Mouse (Mus musculus) splenic B cell, adult 2 months (primary cell): Measurements from ENCODE around the gene H2-Ab1.

Experiments
- DNase-seq: peaks from one replicate; pipeline ENCODE4 v3.0.0-alpha.2; 2011; ENCODE audit warnings: low read depth, low spot score
- H3K27me3 ChIP-seq: 2 replicates; pipeline ENCODE4 v1.6.1; 2012; ENCODE audit warnings: mild to moderate bottlenecking, low read length, moderate library complexity, mixed read lengths; ENCODE audit not compliant: control insufficient read depth, poor library complexity, insufficient read depth, severe bottlenecking
- H3K36me3 ChIP-seq: 2 replicates; pipeline ENCODE4 v1.6.1; 2012; ENCODE audit warnings: mild to moderate bottlenecking, low read length, moderate library complexity, mixed read lengths; ENCODE audit not compliant: control insufficient read depth, poor library complexity, insufficient read depth, severe bottlenecking

Gene H2-Ab1

DNA sequence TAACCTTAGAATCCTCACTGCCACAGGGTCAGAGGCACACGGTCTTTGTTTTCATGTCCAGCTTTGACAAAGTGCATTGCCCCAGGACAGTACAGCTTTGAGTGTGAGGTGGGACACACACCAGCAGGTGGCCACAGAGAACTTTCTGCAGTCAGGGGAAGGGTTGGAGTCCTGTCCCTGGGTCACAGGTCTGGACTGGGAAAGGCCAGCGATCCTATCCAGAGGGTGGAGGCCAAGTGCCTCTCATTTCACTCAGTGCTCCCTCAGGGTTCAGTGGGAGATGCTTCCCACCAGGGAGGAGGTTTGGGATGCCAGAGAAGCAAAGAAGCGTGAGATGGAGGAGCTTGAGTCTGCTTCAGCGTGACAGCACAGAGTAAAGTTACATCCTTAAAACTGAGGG is 5.8 kb upstream of the H2-Ab1 start:
- Histone ChIP-seq H3K27me3 (no peaks in the 10 kb centered on the region), H3K36me3 (no peaks in the 10 kb centered on the region; the same call in none of the 2 replicates)
- DNase-seq: peak; percentile 50

DNA sequence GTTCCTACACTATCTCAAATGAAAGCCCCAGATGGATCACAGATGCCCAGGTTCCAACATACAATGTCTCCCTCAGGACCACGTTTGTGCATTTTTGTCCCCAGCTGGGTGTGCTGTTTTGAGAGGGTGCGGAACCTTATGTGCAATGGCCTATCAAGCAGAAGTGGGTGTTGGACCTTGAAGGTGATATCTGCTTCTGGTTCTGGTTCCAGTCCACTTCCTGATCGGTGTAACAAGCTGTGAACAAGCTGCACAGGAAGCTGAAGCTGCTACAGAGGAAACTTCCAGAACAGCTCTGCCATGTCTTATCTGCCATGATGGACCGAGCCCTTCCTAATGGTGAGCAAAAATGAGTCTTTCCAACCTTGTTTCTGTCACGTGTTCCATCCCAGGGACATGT is 988 bp upstream of the H2-Ab1 start:
- DNase-seq: peak; percentile 74
- Histone ChIP-seq H3K27me3 (no peaks in the 10 kb centered on the region), H3K36me3 (peaks cover 2% of the 10 kb centered on the region; the same call in 1 of the 2 replicates)

DNA sequence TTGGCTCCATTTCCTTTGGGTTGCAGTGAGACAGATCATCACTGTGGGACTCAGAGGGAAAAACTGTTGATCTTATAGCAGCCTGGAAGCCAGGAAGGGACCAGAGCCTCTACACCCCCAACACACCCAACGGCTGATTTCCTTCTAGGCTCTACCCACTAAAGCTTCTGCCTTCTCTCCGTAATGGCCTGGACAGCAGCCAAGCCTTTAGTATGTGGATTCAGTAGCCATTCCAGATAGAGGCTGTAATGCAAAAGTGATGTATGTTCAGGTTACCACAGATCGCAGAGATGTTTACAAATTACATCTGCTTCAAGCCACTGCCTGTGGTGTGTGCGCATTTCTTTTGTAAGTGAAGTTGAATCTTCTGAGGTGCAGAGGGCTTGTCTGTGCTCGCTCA is 3.1 kb downstream of the H2-Ab1 start:
- Histone ChIP-seq H3K36me3 (peaks cover 18% of the 10 kb centered on the region), H3K27me3 (no peaks in the 10 kb centered on the region)
- DNase-seq: peak; percentile 44

DNA sequence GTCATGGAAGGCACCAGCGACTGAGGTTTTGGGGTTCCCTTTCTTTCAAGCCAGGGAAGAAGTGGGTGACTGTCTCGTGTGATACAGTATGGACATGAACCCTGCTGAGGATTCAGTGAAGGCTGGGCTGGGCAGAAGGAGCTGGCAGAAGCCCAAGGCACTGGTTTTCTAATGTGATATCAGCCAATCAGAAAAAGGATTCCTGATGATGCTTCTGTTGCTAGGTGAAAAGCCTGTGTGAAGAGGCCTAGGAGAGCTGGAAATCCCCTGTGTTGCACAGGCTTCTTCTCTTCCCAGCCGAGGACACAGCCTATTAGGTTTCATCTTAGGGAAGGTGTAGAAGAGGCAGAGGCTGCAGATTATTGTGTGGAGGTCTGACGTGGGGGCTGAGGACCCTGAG is 4.0 kb downstream of the H2-Ab1 start:
- peaks cover 18% of the 10 kb centered on the region for H3K36me3 ChIP-seq

DNA sequence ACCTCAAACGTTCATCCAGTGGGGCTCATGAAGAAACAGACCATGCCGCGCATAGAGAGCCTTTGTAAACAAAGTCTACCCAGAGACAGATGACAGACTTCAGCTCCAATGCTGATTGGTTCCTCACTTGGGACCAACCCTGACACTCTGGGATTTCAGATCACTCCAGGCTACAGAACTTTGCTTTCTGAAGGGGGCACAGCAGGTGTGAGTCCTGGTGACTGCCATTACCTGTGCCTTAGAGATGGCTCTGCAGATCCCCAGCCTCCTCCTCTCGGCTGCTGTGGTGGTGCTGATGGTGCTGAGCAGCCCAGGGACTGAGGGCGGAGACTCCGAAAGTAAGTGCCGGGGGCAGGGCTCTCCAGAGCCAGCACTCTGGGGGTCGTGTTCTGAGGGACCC is 5.6 kb downstream of the H2-Ab1 start:
- H3K36me3 ChIP-seq: peaks cover 31% of the 10 kb centered on the region
- no peaks in the 10 kb centered on the region for H3K27me3 ChIP-seq
- DNase-seq: peak; percentile 100

More for the DNA sequence above, 4.0 kb downstream of the H2-Ab1 start:
- DNase-seq: peak; percentile 99
- H3K27me3 ChIP-seq: no peaks in the 10 kb centered on the region

DNA sequence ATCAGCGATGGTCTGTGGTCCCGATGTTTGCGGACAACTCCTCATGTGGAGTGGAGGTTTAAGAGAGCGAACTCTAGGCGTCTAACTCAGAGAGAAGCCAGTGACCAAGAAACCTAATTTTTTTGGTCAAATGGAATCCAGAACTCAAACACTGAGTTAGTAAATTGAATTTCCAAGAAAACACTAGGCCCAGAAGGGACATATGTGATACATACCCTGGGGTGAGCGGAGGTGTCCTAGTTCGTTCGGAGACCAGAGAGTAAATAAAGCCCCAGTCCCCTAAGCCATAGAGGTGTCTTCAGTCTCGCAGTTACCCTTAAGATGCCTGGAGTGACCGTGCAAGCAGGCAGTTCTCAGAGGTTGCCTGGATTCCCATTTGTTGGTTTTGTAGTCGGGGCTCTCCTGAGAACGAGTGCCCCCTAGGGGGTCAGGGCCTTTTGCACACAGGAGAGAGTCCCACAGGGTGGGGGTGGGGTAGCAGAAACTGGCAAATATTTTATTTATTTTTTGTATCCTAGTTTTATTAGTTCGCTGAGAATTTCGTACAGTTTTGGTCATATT is 6.4 kb downstream of the H2-Ab1 start:
- Histone ChIP-seq H3K27me3 (no peaks in the 10 kb centered on the region), H3K36me3 (peaks cover 38% of the 10 kb centered on the region)
- peak; percentile 91 for DNase-seq

DNA sequence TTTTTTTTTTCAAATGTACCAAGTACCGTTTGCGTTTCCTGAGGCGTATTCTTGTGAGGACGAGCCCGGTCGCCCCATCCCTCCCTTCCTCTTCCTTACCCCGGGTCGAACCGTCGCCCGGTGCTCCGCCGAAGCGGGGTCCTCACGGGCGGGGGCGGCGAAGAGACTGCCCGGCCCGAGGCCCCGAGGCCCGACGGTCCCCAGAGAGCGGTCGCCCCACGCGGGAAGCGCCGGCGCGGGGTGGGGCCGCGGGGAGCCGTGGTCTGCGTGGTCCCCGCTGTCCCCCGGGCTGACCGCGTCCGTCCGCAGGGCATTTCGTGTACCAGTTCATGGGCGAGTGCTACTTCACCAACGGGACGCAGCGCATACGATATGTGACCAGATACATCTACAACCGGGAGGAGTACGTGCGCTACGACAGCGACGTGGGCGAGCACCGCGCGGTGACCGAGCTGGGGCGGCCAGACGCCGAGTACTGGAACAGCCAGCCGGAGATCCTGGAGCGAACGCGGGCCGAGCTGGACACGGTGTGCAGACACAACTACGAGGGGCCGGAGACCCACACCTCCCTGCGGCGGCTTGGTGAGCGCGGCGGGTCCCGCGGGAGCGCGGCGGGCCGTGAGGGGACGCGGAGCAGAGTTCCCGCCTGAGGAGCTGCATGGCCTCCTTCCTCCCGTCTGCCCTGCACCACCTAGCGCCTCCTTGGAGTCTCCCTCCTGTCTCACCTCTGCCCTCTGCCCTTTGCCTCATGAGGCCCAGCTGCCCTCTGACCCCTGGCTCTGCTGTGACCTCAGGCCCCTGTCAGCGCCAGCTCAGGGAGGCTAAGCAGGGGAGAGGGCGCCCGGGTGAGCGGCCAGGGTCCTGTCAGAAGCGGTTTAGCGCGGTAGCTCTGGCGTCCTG is 7.2 kb downstream of the H2-Ab1 start:
- Histone ChIP-seq H3K36me3 (peaks cover 44% of the 10 kb centered on the region), H3K27me3 (no peaks in the 10 kb centered on the region)
- DNase-seq: peak; percentile 69

DNA sequence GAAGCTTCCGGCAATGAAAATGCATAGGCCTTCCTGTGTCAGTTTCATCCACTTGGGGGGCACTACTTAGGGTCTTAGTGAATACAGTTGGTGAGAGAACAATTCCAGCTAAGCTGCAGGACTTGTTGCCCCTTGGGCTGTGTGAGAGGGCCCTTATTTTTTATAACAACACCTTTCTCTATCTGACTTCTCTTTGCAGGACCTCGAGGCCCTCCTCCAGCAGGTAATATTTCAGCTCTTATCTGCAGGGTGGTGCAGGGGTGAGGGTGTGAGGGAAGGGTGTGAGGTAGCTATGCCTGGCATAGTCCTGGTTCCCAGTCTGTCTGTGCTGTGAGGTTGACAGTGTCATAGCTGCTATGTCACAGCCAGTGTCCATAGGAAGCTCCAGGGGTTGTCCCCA is 10.8 kb downstream of the H2-Ab1 start:
- peaks cover 52% of the 10 kb centered on the region for H3K36me3 ChIP-seq
- H3K27me3 ChIP-seq: no peaks in the 10 kb centered on the region
- no peak for DNase-seq

DNA sequence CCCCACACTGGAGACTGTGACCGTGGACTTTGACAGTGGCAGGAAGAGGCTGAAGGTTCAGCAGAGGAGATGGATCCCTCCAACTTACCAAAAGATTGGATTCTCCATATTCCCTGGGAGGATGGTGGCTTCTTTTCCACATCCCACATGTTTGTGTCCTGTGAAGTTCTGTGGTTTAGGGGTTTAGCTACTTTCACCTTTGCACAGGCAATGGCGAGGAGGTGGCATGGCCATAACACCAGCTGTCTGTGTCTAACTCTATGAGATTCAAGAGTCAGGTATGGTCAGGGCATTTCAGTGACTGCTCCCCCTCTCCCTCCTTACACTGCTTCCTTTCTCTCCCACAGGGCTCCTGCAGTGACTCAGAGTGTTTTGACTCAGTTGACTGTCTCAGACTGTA is 11.3 kb downstream of the H2-Ab1 start:
- DNase-seq: peak; percentile 57
- Histone ChIP-seq H3K27me3 (no peaks in the 10 kb centered on the region), H3K36me3 (peaks cover 49% of the 10 kb centered on the region)

DNA sequence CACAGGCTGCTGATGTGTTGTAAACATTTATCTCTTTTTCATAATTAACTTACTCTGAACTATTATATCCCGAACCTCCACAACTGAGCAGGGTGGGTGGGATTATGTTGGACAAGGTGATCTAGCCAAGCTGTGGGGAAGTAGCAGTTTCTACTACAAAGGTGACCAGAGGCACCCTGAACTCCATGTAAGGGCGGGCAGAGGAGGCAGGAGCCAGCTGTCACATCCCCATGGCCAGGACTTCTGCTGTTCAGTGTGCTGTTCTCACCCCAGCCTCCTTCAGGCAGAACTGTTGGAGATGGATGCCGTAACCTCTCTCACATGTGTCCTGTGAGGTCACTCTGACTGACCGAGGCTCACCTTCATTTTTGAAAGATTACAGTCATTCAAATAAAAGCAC is 12.3 kb downstream of the H2-Ab1 start:
- H3K36me3 ChIP-seq: peaks cover 43% of the 10 kb centered on the region
- DNase-seq: peak; percentile 61
- H3K27me3 ChIP-seq: no peaks in the 10 kb centered on the region

DNA sequence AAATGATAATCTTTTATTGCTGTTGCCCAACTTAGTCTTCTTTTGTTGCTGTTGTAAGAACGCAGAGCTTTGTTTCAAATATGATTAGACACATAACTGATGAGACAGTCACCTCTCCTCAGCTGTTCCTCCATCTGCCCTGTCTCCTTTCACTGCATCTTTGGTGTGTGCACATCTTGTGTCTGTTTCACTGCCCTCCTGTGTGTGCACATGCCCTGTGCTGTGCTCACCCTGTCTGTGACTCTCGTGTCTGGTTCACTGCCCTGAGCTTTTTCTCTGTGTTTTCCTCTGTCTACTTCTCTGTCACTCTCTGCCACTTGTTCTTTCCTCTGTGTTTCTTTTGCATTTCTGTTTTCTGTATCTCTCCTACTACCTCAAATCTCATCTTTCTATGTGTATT is 12.7 kb downstream of the H2-Ab1 start:
- DNase-seq: peak; percentile 66

DNA sequence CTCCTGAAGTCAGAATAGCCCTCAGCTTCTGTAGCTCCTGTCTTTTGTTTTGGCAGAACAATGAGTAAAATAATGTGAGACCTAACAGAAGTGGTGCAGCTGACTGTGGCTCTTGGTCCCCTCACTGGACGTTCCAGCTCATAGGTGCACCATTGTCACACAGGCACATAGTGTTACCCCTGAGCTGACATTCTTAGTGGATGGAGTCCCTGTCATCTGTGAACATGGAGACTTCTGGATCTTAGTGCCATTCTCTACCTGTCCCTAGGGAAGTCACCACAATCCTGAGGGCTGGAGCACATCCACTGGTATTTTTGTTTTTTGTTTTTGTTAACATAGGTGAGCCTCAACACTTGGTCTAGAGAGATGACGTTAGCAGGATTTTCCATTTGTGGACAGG is 13.5 kb downstream of the H2-Ab1 start:
- Histone ChIP-seq H3K36me3 (peaks cover 36% of the 10 kb centered on the region), H3K27me3 (no peaks in the 10 kb centered on the region)
- DNase-seq: peak; percentile 64

More for the DNA sequence above, 12.7 kb downstream of the H2-Ab1 start:
- Histone ChIP-seq H3K36me3 (peaks cover 39% of the 10 kb centered on the region), H3K27me3 (no peaks in the 10 kb centered on the region)

DNA sequence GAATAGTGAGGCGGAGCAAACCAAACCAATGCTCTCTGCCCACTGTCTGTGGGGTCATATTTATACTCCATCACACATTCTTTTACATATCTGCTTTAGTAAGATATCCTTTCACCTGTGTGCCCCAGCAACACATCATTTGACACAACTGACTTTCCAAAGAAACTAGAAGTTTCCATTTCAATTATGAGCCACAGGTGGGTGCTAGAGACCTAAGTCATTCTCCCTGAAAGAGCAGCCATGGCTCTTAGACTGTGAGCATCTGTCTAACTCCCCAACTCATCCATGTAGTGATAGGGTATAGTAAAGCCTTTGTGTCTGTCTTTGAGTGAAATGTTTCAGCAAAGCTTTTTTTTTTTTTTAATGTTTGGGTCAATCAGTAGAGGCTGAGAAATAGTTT is 14.6 kb downstream of the H2-Ab1 start:
- peak; percentile 76 for DNase-seq

DNA sequence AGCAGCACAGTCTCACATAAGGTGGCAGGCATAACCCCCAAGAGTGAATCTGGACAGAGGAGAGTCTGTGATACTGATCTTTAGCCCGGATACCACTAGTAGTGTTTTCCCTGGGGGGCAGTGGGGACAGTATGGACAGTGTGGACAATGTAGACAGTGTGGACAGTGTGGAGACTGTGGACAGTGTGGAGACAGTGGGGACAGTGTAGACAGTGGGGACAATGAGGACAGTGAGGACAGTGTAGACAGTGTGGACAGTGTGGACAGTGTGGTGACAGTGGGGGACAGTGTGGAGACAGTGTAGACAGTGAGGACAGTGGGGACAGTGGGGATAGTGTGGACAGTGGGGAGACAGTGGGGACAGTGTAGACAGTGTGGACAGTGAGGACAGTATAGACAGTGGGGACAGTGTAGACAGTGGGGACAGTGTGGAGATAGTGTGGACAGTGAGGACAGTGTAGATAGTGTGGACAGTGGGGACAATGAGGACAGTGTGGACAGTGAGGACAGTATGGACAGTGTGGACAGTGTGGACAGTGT is 23.1 kb downstream of the H2-Ab1 start:
- no peaks in the 10 kb centered on the region for H3K27me3 ChIP-seq
- H3K36me3 ChIP-seq: peaks cover 73% of the 10 kb centered on the region
- DNase-seq: no peak

More for the DNA sequence above, 14.6 kb downstream of the H2-Ab1 start:
- no peaks in the 10 kb centered on the region for H3K27me3 ChIP-seq
- peaks cover 39% of the 10 kb centered on the region for H3K36me3 ChIP-seq

DNA sequence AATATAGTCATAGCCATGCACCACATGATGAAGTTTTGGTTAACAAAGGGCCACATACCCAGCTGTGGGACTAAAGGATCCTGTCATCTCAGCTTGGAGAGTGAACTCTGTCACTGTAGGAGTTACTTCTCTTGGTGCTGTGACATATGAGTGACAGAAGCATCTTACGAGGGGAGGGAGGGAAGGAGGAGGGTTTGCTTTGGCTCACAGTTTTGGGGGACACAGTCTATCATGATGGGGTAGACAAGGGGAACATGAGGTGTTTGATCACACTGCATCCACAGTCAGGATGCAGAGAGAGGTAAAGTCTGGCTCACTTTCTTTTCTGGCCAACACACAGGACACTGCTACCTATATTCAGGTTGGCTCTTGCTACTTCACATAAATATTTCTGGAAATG is 24.3 kb downstream of the H2-Ab1 start:
- Histone ChIP-seq H3K27me3 (no peaks in the 10 kb centered on the region), H3K36me3 (peaks cover 80% of the 10 kb centered on the region)
- peak; percentile 60 for DNase-seq
